Mouse (Mus musculus): ENCODE data around the gene 1700023F06Rik.

- TF ChIP-seq CTCF (IDR thresholded peaks at IDR 0.05; ENCODE audit: insufficient read depth, low read length) (no peak), POLR2A (IDR thresholded peaks at IDR 0.05; ENCODE audit: borderline replicate concordance, extremely low read depth, low read depth, low read length) (no peak)
These were observed 31.8 kb downstream of the 1700023F06Rik start for GRCm38 (mm10) chr11:103176510-103176909.

Data from lung, adult 2 months (tissue).